Mouse (Mus musculus): ENCODE data around the gene Arhgef10l. TPM values are rescaled to one million over a fixed set of nuclear protein-coding genes. Genes with fewer than 3 reads are reported as not detected.

The Arhgef10l gene
- 10.2 and 16.9 TPM in 2 replicates for total RNA-seq (2012; rRNA removed)
- polyA plus RNA-seq (2012; ENCODE audit: insufficient read depth in 1 of 2, insufficient read length in 2 of 2, low read depth in 1 of 2, low replicate concordance in 2 of 2, missing spikeins in 1 of 2), result 10 to 100 TPM in 1 of 2 experiments, not detected in 1; 26.0 TPM

DNA sequence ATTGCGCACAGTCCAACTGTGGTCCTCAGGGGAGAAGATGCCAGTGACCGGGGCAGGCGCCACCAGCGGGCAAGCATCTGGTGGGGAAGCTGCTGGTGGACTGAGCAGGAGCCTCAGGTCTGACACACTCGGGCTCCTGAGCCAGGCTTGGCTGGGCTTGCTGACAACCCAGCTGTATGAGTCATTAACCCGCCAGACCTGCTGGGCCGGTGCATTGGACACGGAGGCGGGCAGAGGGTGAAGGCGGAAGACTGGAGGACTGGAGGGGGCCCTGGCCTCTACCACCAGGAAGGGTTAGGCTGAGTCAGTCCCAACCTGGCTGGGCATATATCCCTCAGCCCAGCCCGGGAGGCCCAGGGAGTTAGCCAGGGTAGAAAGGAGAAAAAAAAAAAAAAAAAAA is at the start of gene Arhgef10l:
TSS of gene Arhgef10l (minus strand) at position 253 of the 400 bp plus-strand sequence.
- DNase-seq (ENCODE audit: low read depth, low spot score), result no peak
- Histone ChIP-seq H3K9me3 (replicated peaks; ENCODE audit: insufficient read depth, low read length) (no peaks in the 10 kb centered on the region), H3K4me3 (ENCODE audit: control insufficient read depth in 1 of 2, insufficient read depth in 1 of 2, low read depth in 2 of 2, low read length in 2 of 2) (no peak within 1 kb of the TSS), H3K27me3 (ENCODE audit: control insufficient read depth in 1 of 2, insufficient read depth in 2 of 2, low read length in 2 of 2) (no peaks in the 10 kb centered on the region), H3K36me3 (ENCODE audit: control insufficient read depth in 1 of 2, insufficient read depth in 2 of 2, low read length in 2 of 2) (no peaks in the 10 kb centered on the region), H3K4me1 (ENCODE audit: control insufficient read depth in 1 of 2, insufficient read depth in 2 of 2, low read length in 2 of 2) (peaks cover 0 to 2% of the 10 kb centered on the region in 2 experiments; a peak in 1 of 4 replicates), H3K9ac (ENCODE audit: control insufficient read depth, low read depth, low read length, poor library complexity, severe bottlenecking) (no peak within 1 kb of the TSS), H3K27ac (ENCODE audit: control insufficient read depth, low read depth, low read length) (no peak within 1 kb of the TSS), H3K79me2 (ENCODE audit: control insufficient read depth, insufficient read depth, low read length, poor library complexity) (no peaks in the 10 kb centered on the region)
- TF ChIP-seq CHD1 (IDR thresholded peaks at IDR 0.05; ENCODE audit: low read depth, low read length) (no peak), USF2 (IDR thresholded peaks at IDR 0.05; ENCODE audit: borderline replicate concordance in 1 of 2, insufficient read depth in 1 of 2, low read depth in 1 of 2, low read length in 2 of 2) (no peak), MAX (IDR thresholded peaks at IDR 0.05; ENCODE audit: low read length) (no peak), SIN3A (IDR thresholded peaks at IDR 0.05; ENCODE audit: low read length) (no peak), POLR2A (IDR thresholded peaks at IDR 0.05; ENCODE audit: control insufficient read depth in 1 of 2, insufficient read depth in 1 of 2, low read depth in 1 of 2, low read length in 2 of 2, poor library complexity in 1 of 2) (no peak), MEF2A (IDR thresholded peaks at IDR 0.05; ENCODE audit: extremely low read depth, insufficient replicate concordance, low read depth, low read length, poor library complexity, severe bottlenecking) (no peak), E2F4 (IDR thresholded peaks at IDR 0.05; ENCODE audit: borderline replicate concordance, low read depth, low read length) (no peak), UBTF (IDR thresholded peaks at IDR 0.05; ENCODE audit: borderline replicate concordance, insufficient read depth, low read depth, low read length) (no peak), GABPA (IDR thresholded peaks at IDR 0.05; ENCODE audit: low read depth, low read length) (no peak), GATA1 (IDR thresholded peaks at IDR 0.05; ENCODE audit: low read depth, low read length) (no peak), MAFK (IDR thresholded peaks at IDR 0.05; ENCODE audit: borderline replicate concordance, low read depth, low read length) (no peak), TAL1 (IDR thresholded peaks at IDR 0.05; ENCODE audit: low read length) (no peak), CTCF (IDR thresholded peaks at IDR 0.05 in 2 of 3, conservative IDR thresholded peaks at IDR 0.05 in 1 of 3; ENCODE audit: control insufficient read depth in 1 of 3, insufficient read depth in 1 of 3, low read depth in 2 of 3, low read length in 3 of 3, poor library complexity in 1 of 3, severe bottlenecking in 1 of 3) (no peak)

DNA sequence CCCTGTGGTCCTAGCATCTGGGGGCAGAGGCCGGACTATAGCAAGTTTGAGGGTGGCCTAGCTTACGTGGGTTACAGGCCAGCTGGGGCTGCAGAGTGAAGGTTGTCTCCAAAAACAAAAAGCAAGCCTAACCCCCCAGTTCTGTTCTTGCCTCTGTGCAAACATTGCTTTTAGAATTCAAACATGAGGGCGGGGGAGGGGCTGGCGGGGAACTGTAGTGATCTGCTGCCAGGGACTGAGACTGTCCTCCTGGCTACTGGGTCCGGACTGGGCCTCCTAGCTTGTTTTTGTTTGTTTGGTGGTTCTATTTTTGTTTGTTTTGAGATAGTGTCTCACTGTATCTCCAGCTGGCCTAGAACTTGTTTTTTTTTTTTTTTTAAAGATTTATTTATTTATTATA is 48.8 kb upstream of the Arhgef10l start:
- H3K9me3 ChIP-seq (replicated peaks; ENCODE audit: insufficient read depth, low read length), result no peaks in the 10 kb centered on the region
- H3K4me3 ChIP-seq (ENCODE audit: control insufficient read depth in 1 of 2, insufficient read depth in 1 of 2, low read depth in 2 of 2, low read length in 2 of 2), result no peak overlapping the region
- H3K36me3 ChIP-seq (ENCODE audit: control insufficient read depth in 1 of 2, insufficient read depth in 2 of 2, low read length in 2 of 2), result peaks cover 0 to 21% of the 10 kb centered on the region in 2 experiments; a peak in 2 of 4 replicates
- no peak overlapping the region for H3K9ac ChIP-seq (ENCODE audit: control insufficient read depth, low read depth, low read length, poor library complexity, severe bottlenecking)
- no peaks in the 10 kb centered on the region for H3K79me2 ChIP-seq (ENCODE audit: control insufficient read depth, insufficient read depth, low read length, poor library complexity)
- H3K27me3 ChIP-seq (ENCODE audit: control insufficient read depth in 1 of 2, insufficient read depth in 2 of 2, low read length in 2 of 2), result no peaks in the 10 kb centered on the region
- no peak for DNase-seq (ENCODE audit: low read depth, low spot score)
- H3K27ac ChIP-seq (ENCODE audit: control insufficient read depth, low read depth, low read length), result no peak overlapping the region
- no peak for TF ChIP-seq MAFK (IDR thresholded peaks at IDR 0.05; ENCODE audit: borderline replicate concordance, low read depth, low read length)
- no peak for TF ChIP-seq POLR2A (IDR thresholded peaks at IDR 0.05; ENCODE audit: control insufficient read depth in 1 of 2, insufficient read depth in 1 of 2, low read depth in 1 of 2, low read length in 2 of 2, poor library complexity in 1 of 2)
- TF ChIP-seq POLR2AphosphoS2 (IDR thresholded peaks at IDR 0.05; ENCODE audit: low read length), result no peak
- TF ChIP-seq CHD2 (IDR thresholded peaks at IDR 0.05; ENCODE audit: low read length), result no peak
- TF ChIP-seq MYC (IDR thresholded peaks at IDR 0.05; ENCODE audit: low read depth, low read length), result no peak
- H3K4me1 ChIP-seq (ENCODE audit: control insufficient read depth in 1 of 2, insufficient read depth in 2 of 2, low read length in 2 of 2), result no peaks in the 10 kb centered on the region
